Mouse (Mus musculus) layer of hippocampus, adult 11-12 months (tissue): ENCODE measurements around the gene Rab22a.
"Not testable (repeated sequence)": the region's sequence is repeated elsewhere in the genome, so short reads cannot be mapped to it uniquely, and the experiment has no call there.

ENCODE experiments used
- DNase-seq: peaks from one replicate; pipeline ENCODE4 v3.0.0; 2022; ENCODE audit warnings: low spot score

Rab22a gene

GRCm38 (mm10) chr2:173672328-173672896 lies 12.9 kb downstream of the Rab22a start:
- no peak for DNase-seq

- DNase-seq, result no peak
These were observed 13.9 kb downstream of the Rab22a start for GRCm38 (mm10) chr2:173673469-173673868.

- no peak for DNase-seq
These were observed 19.0 kb downstream of the Rab22a start for GRCm38 (mm10) chr2:173678593-173678992.

- no peak for DNase-seq
These were observed 19.7 kb downstream of the Rab22a start for GRCm38 (mm10) chr2:173679217-173679616.

GRCm38 (mm10) chr2:173680153-173680552 lies 20.6 kb downstream of the Rab22a start:
- no peak for DNase-seq

GRCm38 (mm10) chr2:173682773-173683172 lies 23.2 kb downstream of the Rab22a start:
- DNase-seq, result no peak

- DNase-seq, result no peak
These were observed 26.3 kb downstream of the Rab22a start for GRCm38 (mm10) chr2:173685781-173686361.

GRCm38 (mm10) chr2:173687363-173687762 lies 27.8 kb downstream of the Rab22a start:
- no peak for DNase-seq

- DNase-seq, result no peak
These were observed 30.3 kb downstream of the Rab22a start for GRCm38 (mm10) chr2:173689835-173690234.

- DNase-seq, result no peak
These were observed 32.2 kb downstream of the Rab22a start for GRCm38 (mm10) chr2:173691748-173692147.

GRCm38 (mm10) chr2:173692693-173693092 lies 33.1 kb downstream of the Rab22a start:
- DNase-seq, result no peak

- no peak for DNase-seq
These were observed 39.3 kb downstream of the Rab22a start for GRCm38 (mm10) chr2:173698850-173699249.

GRCm38 (mm10) chr2:173702096-173702866 lies 42.7 kb downstream of the Rab22a start:
- DNase-seq, result no peak

GRCm38 (mm10) chr2:173702867-173703237 lies 43.3 kb downstream of the Rab22a start:
- DNase-seq, result no peak

- DNase-seq, result no peak
These were observed 46.4 kb downstream of the Rab22a start for GRCm38 (mm10) chr2:173705827-173706551.

GRCm38 (mm10) chr2:173707626-173708025 lies 48.1 kb downstream of the Rab22a start:
- not testable (repeated sequence) for DNase-seq

- DNase-seq, result no peak
These were observed 50.6 kb downstream of the Rab22a start for GRCm38 (mm10) chr2:173710193-173710592.

GRCm38 (mm10) chr2:173712656-173713055 lies 53.1 kb downstream of the Rab22a start:
- DNase-seq, result no peak

GRCm38 (mm10) chr2:173713241-173713640 lies 53.7 kb downstream of the Rab22a start:
- no peak for DNase-seq

GRCm38 (mm10) chr2:173714620-173715218 lies 55.2 kb downstream of the Rab22a start:
- no peak for DNase-seq

GRCm38 (mm10) chr2:173716966-173717365 lies 57.4 kb downstream of the Rab22a start:
- DNase-seq, result no peak

GRCm38 (mm10) chr2:173719115-173719514 lies 59.6 kb downstream of the Rab22a start, which contains the start of gene 1700010B08Rik:
Gene 1700010B08Rik, plus strand, starts transcription at chr2:173719415.
- not testable (repeated sequence) for DNase-seq
